Mouse (Mus musculus) neural tube, embryonic 12.5 days (tissue): ENCODE results near the gene Aadacl3. TPM values are rescaled to one million over a fixed set of nuclear protein-coding genes. Genes with fewer than 3 reads are reported as not detected.

ENCODE experiments used
- ATAC-seq: fragments of 200-750 bp; cut with Nextera tagmentation; 2 replicates; pipeline ENCODE4 v1.8.0; 2017; ENCODE audit warnings: low read depth, mild to moderate bottlenecking, moderate TSS enrichment, moderate library complexity; ENCODE audit not compliant: low FRiP score
- H3K27ac ChIP-seq: fragments of 300-500 bp; sonication (generic); 2 replicates; pipeline ENCODE4 v1.5.1; 2016
- H3K27me3 ChIP-seq: fragments of 300-500 bp; sonication (generic); replicated peaks from 2 replicates; pipeline ENCODE4 v1.6.1; 2016; ENCODE audit warnings: mild to moderate bottlenecking
- H3K36me3 ChIP-seq: fragments of 300-500 bp; sonication (generic); 2 replicates; pipeline ENCODE4 v1.6.1; 2016; ENCODE audit warnings: mild to moderate bottlenecking
- H3K4me1 ChIP-seq: fragments of 300-500 bp; sonication (generic); 2 replicates; pipeline ENCODE4 v1.6.1; 2016
- H3K4me2 ChIP-seq: fragments of 300-500 bp; sonication (generic); replicated peaks from 2 replicates; pipeline ENCODE4 v1.6.1; 2016; ENCODE audit warnings: mild to moderate bottlenecking
- H3K4me3 ChIP-seq: fragments of 300-500 bp; sonication (generic); 2 replicates; pipeline ENCODE4 v1.5.1; 2016
- H3K9ac ChIP-seq: fragments of 300-500 bp; sonication (generic); 2 replicates; pipeline ENCODE4 v1.6.1; 2016; ENCODE audit warnings: mild to moderate bottlenecking
- H3K9me3 ChIP-seq: fragments of 300-500 bp; sonication (generic); 2 replicates; pipeline ENCODE4 v1.6.1; 2016; ENCODE audit warnings: mild to moderate bottlenecking
- WGBS: fragments of 180-500 bp; shearing (Covaris S2); methylation state at CpG from one replicate; pipeline ENCODE4 v1.1.7; 2016; 5-methylcytosine and 5-hydroxymethylcytosine counted together
- polyA plus RNA-seq: library from polyadenylated mRNA; unstranded; fragments of >200 nt; fragmentation: Nextera tagmentation; extraction: Ambion mirVana; gene quantifications from 2 replicates; pipeline ENCODE4 v1.2.1, GENCODE M21; 2016

Aadacl3 gene
- not detected in 2 replicates for polyA plus RNA-seq

DNA sequence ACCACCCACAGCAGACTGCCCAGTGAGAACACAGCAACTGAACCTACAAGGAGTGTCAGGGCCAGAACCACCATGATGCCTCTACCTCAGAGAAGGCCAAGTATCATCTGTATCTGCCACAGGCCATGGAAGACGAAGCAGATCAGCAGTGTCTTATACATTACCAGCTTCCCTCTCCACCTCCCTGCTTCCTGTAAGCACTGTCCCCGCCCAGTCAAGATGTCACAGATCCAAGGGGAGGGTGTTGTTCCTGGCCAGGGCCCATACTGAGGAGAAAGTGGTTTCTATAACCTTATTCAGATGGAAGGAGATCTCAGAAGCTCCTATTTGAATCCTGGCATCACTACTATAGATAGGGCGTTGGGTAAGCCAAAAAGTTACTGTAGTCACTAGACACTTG, at the start of gene Aadacl3:
Gene Aadacl3, minus strand, starts transcription at position 101 of the 400 bp plus-strand sequence.
- H3K9ac ChIP-seq = no peak within 1 kb of the TSS
- no peaks in the 10 kb centered on the region for H3K27me3 ChIP-seq
- H3K4me3 ChIP-seq = no peak within 1 kb of the TSS
- H3K27ac ChIP-seq = no peak within 1 kb of the TSS
- peaks cover 12% of the 10 kb centered on the region; the same call in 1 of the 2 replicates for H3K9me3 ChIP-seq
- H3K36me3 ChIP-seq = no peaks in the 10 kb centered on the region
- no peak for ATAC-seq
- WGBS = 68% methylated on average over 3 of the region's 3 CpGs
- H3K4me1 ChIP-seq = no peaks in the 10 kb centered on the region
- no peak within 1 kb of the TSS for H3K4me2 ChIP-seq

DNA sequence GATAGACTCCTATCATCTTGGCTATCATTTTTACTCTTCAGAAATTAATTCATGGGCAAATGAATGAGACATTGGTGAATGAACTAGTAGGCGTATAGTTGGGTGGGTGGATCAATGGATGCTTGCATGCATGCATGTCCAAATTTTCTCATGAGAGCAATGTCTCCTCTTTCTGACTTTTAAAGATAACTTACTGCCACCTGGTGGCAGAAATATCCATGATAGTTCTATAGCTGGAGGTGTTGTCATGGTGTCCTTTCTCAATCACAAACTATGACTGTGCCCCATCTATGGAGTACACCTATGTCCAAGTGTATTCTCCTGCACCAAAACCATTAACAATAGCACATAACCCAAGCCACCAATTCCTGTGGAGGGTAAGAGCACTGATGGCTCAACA, 43.0 kb upstream of the Aadacl3 start:
- 74% methylated on average over 1 of the region's 1 CpGs for WGBS
- Histone ChIP-seq H3K27ac (no peak overlapping the region), H3K9me3 (peaks cover 21% of the 10 kb centered on the region; the same call in 1 of the 2 replicates), H3K36me3 (no peaks in the 10 kb centered on the region), H3K4me1 (no peaks in the 10 kb centered on the region), H3K9ac (no peak overlapping the region), H3K4me2 (no peak overlapping the region), H3K4me3 (no peak overlapping the region), H3K27me3 (no peaks in the 10 kb centered on the region)
- ATAC-seq = no peak

DNA sequence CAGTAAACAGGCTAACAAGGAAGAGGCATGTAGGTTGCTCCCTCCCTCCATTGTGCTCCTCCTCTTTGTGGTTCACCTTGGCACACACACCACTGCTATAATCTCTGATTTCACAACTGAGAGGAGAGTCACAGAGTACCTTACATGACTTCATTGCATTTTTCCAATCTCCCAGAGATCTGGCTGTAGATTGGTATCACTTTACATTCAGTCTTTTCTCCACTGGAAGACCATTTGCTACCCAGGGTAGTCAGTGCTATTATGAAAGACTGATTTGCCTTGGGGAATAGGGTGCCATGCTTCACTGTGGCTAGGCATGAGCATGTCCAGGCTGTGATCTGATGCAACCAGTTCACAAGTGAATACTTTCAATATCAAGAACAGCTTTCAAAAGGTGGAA, 29.8 kb upstream of the Aadacl3 start:
- H3K36me3 ChIP-seq = no peaks in the 10 kb centered on the region
- no peak overlapping the region for H3K4me2 ChIP-seq
- peaks cover 13% of the 10 kb centered on the region; the same call in 1 of the 2 replicates for H3K9me3 ChIP-seq
- H3K27ac ChIP-seq = no peak overlapping the region
- no peak overlapping the region for H3K9ac ChIP-seq
- H3K27me3 ChIP-seq = no peaks in the 10 kb centered on the region
- no peaks in the 10 kb centered on the region for H3K4me1 ChIP-seq
- ATAC-seq = no peak
- H3K4me3 ChIP-seq = no peak overlapping the region

DNA sequence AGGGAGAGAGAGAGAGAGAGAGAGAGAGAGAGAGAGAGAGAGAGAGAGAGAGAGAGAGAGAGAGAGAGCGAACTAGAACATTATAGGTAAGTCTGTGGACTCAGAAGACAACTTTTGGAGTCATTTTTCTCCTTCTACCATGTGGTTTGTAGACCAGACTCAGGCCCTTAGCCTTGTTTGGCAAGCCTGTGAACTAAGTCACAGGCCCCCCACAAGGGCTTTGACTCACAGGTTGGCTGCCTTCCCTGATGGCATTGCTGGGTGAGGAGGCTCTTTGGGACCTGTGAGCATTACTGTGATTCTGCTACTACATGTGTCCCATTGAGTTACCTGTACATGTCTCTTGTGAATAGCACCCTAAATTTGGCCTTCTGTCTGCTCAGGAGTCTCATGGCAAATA, 4.5 kb upstream of the Aadacl3 start:
- Histone ChIP-seq H3K36me3 (no peaks in the 10 kb centered on the region), H3K4me2 (no peak overlapping the region), H3K27ac (no peak overlapping the region), H3K27me3 (no peaks in the 10 kb centered on the region), H3K9ac (no peak overlapping the region), H3K9me3 (peaks cover 8% of the 10 kb centered on the region; the same call in 1 of the 2 replicates), H3K4me1 (no peaks in the 10 kb centered on the region), H3K4me3 (no peak overlapping the region)
- WGBS = 79% methylated on average over 1 of the region's 1 CpGs
- no peak for ATAC-seq

DNA sequence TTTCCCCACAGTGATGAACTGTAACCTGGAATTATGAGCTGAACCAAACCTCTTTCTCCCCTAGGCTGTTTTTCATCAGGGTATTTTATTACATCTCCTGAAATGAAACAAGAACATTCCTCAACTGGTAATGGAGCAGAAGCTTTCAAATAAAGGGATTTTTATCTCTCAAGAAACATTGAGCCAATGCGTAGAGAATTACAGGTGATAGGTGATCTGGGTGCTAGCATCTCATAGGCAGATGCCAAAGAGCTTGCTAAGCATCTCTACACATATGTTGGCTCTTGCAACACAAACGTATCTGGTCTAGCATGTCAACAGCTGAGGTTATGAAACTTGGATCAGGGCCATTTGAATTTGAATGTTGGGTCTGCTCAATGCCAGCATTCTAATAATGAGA, 1.6 kb upstream of the Aadacl3 start:
- Histone ChIP-seq H3K9me3 (peaks cover 12% of the 10 kb centered on the region; the same call in 1 of the 2 replicates), H3K9ac (no peak overlapping the region), H3K4me2 (no peak overlapping the region), H3K27ac (no peak overlapping the region), H3K4me3 (no peak overlapping the region), H3K4me1 (no peaks in the 10 kb centered on the region), H3K36me3 (no peaks in the 10 kb centered on the region), H3K27me3 (no peaks in the 10 kb centered on the region)
- no peak for ATAC-seq
- 84% methylated on average over 2 of the region's 2 CpGs for WGBS

DNA sequence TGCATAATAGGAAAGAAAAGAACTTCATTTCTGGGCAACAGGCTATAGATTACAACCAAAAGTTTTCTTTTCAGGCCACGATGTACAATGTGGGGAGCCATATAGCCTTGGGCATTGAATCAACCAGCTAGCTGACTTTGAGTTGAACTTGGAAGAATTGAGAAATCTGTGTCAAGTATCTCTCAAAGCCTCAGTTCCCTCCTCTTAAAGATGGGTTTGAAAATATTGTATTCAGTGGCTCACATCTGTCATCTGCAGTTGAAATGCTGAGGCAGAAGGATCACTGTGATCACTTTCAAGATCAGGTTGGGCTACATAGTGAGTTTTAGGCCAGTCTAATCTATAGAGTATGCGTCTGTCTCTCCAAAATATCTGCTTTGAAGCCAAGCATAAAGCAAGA, 10.3 kb downstream of the Aadacl3 start, which contains the start of gene Gm9944:
Gene Gm9944, minus strand, starts transcription at position 101 of the 400 bp plus-strand sequence.
- no peaks in the 10 kb centered on the region for H3K36me3 ChIP-seq
- no peaks in the 10 kb centered on the region for H3K27me3 ChIP-seq
- WGBS = 76% methylated on average over 2 of the region's 2 CpGs
- H3K4me2 ChIP-seq = no peak within 1 kb of the TSS
- ATAC-seq = no peak
- H3K4me1 ChIP-seq = no peaks in the 10 kb centered on the region
- no peak within 1 kb of the TSS for H3K9ac ChIP-seq
- no peak within 1 kb of the TSS for H3K4me3 ChIP-seq
- no peak within 1 kb of the TSS for H3K27ac ChIP-seq
- peaks cover 10% of the 10 kb centered on the region; the same call in 1 of the 2 replicates for H3K9me3 ChIP-seq

DNA sequence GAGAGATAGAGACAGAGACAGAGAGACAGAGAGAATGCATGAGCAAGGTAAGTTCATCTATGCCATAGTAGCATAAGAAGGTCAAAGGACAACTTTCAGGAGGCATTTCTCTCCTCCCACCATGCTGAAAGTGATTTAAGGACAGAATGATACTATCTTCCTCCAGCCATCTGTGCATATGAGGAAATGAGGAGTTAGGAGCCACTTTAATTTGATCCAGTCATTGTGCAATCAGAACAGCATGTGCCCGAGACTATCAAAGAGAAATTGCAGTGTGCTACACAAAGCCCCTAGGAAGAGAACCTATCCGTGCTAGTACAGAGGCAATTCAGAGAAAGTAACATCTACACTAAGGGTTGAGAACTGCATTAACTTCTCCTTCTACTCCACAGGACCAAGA, 15.0 kb downstream of the Aadacl3 start:
- no peaks in the 10 kb centered on the region for H3K36me3 ChIP-seq
- H3K4me3 ChIP-seq = no peak overlapping the region
- no peak overlapping the region for H3K4me2 ChIP-seq
- WGBS = 80% methylated on average over 2 of the region's 2 CpGs
- no peak overlapping the region for H3K27ac ChIP-seq
- H3K9me3 ChIP-seq = no peaks in the 10 kb centered on the region
- no peak overlapping the region for H3K9ac ChIP-seq
- H3K4me1 ChIP-seq = no peaks in the 10 kb centered on the region
- no peak for ATAC-seq
- no peaks in the 10 kb centered on the region for H3K27me3 ChIP-seq

DNA sequence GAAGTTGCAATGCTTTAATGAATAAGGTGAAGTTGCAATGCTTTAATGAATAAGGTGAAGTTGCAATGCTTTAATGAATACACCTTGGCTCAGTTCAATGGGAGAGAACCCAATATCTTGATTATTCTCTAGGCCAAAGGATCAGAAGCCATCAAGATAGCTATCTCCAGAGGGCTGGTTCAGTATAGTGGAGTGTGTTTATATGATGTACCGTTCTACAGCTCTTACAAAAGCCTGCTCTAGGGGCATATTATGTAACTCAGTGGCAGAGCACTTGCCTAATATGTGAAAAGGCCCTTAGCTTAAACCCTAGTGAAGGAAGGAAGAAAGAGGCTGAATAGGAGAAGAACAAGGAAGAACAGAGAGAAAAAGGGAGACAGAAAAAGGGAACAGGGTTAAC, 22.0 kb downstream of the Aadacl3 start:
- Histone ChIP-seq H3K4me2 (no peak overlapping the region), H3K4me3 (no peak overlapping the region), H3K4me1 (no peaks in the 10 kb centered on the region), H3K27ac (no peak overlapping the region), H3K36me3 (no peaks in the 10 kb centered on the region), H3K9me3 (0 out of 2 replicates have a peak, but pooled peaks cover 4% of the 10 kb centered on the region), H3K27me3 (no peaks in the 10 kb centered on the region), H3K9ac (no peak overlapping the region)
- no peak for ATAC-seq
- WGBS = 97% methylated on average over 1 of the region's 1 CpGs

DNA sequence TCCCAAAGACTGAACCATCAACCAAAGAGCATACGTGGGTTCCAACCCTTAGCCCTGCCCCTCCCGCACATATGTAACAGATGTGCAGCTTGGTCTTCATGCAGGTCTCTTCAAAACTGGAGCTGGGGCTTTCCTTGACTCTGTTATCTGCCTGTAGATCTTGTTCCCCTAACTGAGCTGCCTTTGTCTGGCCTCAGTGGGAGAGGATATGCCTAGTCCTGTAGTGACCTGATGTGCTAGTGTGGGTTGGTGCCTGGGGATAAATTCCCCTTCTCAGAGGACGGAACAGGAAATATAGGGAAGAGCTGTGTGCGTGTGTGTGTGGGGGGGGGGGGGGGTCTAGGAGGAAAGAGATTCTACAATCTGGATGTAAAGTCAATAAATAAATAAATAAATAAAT, 22.5 kb downstream of the Aadacl3 start:
- Histone ChIP-seq H3K9ac (no peak overlapping the region), H3K27ac (no peak overlapping the region), H3K4me1 (no peaks in the 10 kb centered on the region), H3K36me3 (no peaks in the 10 kb centered on the region), H3K4me3 (no peak overlapping the region), H3K9me3 (0 out of 2 replicates have a peak, but pooled peaks cover 4% of the 10 kb centered on the region), H3K4me2 (no peak overlapping the region), H3K27me3 (no peaks in the 10 kb centered on the region)
- 95% methylated on average over 4 of the region's 4 CpGs for WGBS
- ATAC-seq = no peak

DNA sequence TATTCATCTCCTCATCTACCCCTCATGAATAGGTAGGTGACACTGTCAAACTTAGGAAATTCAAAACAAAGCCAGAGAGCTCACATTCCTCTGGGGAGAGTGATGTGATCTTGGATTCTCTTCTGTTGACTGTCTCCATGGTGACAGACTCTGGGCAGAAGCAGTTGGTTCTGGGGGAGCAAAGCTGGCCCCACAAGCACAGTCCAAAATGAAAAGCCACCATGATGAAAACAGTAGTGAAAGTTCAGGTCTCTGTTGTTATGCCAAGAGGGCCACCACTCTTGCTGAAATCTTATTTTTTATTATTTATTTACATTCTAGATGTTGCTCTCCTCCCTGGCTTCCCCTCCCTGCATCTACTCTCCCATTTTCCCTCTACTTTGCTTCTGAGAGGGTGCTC, 24.9 kb downstream of the Aadacl3 start, which contains the start of gene 1700012P22Rik:
Gene 1700012P22Rik, minus strand, starts transcription at position 101 of the 400 bp plus-strand sequence.
- no peaks in the 10 kb centered on the region for H3K36me3 ChIP-seq
- H3K27ac ChIP-seq = no peak within 1 kb of the TSS
- H3K4me3 ChIP-seq = no peak within 1 kb of the TSS
- H3K27me3 ChIP-seq = no peaks in the 10 kb centered on the region
- H3K4me2 ChIP-seq = no peak within 1 kb of the TSS
- no peaks in the 10 kb centered on the region for H3K4me1 ChIP-seq
- ATAC-seq = no peak
- H3K9me3 ChIP-seq = 0 out of 2 replicates have a peak, but pooled peaks cover 4% of the 10 kb centered on the region
- H3K9ac ChIP-seq = no peak within 1 kb of the TSS

DNA sequence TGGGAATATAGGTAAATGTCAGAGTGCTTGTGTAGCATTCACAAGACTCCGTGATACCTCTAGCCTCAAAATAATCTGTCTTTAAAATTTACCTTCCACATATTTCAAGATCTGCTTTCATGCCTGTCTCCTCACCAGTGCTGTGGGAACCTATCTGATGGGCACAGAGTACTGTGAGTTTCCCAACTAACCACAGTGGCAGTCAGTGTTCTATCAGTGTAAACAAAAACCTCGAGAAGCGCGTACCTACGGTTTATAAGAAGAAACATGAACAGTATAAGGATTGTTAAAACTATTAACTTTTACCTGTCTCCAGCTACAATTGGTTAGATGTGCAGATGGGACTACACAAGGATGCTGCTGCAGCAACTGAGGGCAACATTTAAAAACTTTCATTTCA, 30.3 kb downstream of the Aadacl3 start:
- WGBS = 92% methylated on average over 5 of the region's 5 CpGs
- H3K4me2 ChIP-seq = no peak overlapping the region
- ATAC-seq = no peak
- H3K4me3 ChIP-seq = no peak overlapping the region
- H3K9ac ChIP-seq = no peak overlapping the region
- H3K27ac ChIP-seq = no peak overlapping the region
- no peaks in the 10 kb centered on the region for H3K9me3 ChIP-seq
- no peaks in the 10 kb centered on the region for H3K4me1 ChIP-seq
- no peaks in the 10 kb centered on the region for H3K36me3 ChIP-seq
- H3K27me3 ChIP-seq = no peaks in the 10 kb centered on the region

DNA sequence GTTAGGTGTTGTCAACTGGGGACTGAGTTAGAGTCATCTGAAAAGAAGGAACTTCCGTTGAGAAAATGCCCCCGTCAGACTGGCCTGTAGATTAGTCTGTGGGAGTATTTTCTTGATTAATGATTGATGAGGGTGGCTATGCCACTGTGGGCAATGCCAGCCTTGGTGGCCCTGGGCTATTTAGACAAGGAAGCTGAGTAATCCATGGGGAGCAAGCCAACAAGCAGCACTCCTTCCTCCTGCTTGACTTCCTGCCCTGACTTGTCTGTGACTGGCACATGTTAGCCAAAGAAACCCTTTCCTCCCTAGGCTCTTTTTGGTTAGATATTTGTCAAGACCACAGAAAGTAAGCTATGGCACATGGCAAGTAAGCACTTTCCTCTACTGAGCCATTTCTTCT, 32.8 kb downstream of the Aadacl3 start:
- WGBS = 87% methylated on average over 2 of the region's 2 CpGs

DNA sequence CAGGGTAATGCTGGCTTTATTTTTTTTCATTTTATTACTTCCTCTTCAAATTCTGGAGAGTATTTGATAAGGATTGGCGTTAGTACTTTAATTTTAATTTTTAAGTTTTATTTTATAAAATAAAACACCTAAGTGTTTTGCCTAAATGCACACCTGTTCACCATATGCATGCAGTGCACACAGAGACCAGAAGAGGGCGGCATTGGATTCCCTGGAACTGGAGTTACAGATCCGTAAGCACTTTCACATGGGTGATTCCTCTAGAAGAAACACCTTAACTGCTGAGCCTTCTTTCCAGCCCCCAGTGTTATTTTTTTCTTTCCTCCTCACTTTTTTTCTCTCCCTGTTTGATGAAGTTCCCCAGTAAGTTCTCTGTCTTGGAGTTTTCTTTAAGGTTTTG, 34.7 kb downstream of the Aadacl3 start:
- no peak overlapping the region for H3K4me2 ChIP-seq
- H3K4me3 ChIP-seq = no peak overlapping the region
- H3K9me3 ChIP-seq = no peaks in the 10 kb centered on the region
- no peaks in the 10 kb centered on the region for H3K27me3 ChIP-seq
- WGBS = 22% methylated on average over 3 of the region's 3 CpGs
- no peaks in the 10 kb centered on the region for H3K36me3 ChIP-seq
- no peak for ATAC-seq
- H3K4me1 ChIP-seq = no peaks in the 10 kb centered on the region
- no peak overlapping the region for H3K27ac ChIP-seq
- no peak overlapping the region for H3K9ac ChIP-seq

More for the DNA sequence above, 32.8 kb downstream of the Aadacl3 start:
- no peaks in the 10 kb centered on the region for H3K4me1 ChIP-seq
- no peak overlapping the region for H3K27ac ChIP-seq
- no peaks in the 10 kb centered on the region for H3K9me3 ChIP-seq
- H3K36me3 ChIP-seq = no peaks in the 10 kb centered on the region
- H3K27me3 ChIP-seq = no peaks in the 10 kb centered on the region
- ATAC-seq = no peak
- H3K9ac ChIP-seq = no peak overlapping the region
- no peak overlapping the region for H3K4me2 ChIP-seq
- no peak overlapping the region for H3K4me3 ChIP-seq
